16 mouse cellular contexts compared by ENCODE assay signal in the genomic region with DNA sequence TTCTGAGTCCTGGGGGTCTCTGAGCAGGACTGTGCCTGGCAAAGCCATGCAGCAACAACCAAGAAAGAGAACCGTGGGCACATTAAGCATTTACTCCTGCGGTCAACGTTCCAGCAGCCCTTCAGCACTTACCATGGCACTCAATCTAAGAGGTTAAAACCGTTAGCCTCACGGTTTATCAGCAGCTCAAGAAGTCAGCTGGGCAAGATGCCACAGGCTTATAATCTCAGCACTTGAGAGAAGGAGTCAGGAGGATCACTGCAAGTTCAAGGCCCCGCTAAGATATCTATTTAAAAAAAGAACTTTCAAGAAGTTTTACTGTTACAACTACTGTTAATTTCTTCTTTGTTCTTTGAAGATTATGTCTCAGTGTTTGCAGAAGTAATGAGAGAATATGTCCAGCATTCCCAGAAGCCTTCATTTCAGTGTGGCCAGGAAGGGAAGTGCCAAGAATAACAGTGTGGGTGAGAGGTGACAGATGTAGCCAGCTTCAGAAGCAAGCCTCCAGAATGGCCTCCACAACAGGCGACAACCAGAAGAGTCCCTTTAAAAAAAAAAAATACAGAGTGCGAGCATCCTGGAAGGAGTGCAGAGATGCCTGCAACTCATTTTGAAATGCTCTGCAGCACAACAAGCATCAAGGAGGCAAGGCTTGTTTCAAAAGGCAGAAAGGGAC.
A peak's percentile ranks its signal among the peaks of the same experiment; 100 is the strongest.
DNase-seq lines count a peak whose midpoint lies in the region; ATAC-seq and TF ChIP-seq lines count a peak whose summit lies in the region.
"Had no signal": no experiment of that assay in that cellular context is flagged by ENCODE, and none has a peak within 500 bp of the region (broad histone marks: within the 10 kb centered on the region; RNA-seq: fewer than 3 reads in every experiment).

No protein-coding gene starts in this region.

- no peak overlapping the region for H3K9ac ChIP-seq in embryonic facial prominence, embryonic 15.5 days
- no peak overlapping the region for H3K9ac ChIP-seq in kidney, postnatal 0 days (ENCODE audit: low read depth, low read length)
- H3K9ac ChIP-seq in hindbrain, embryonic 12.5 days, result no peak overlapping the region
- no peak overlapping the region for H3K9ac ChIP-seq in forebrain, embryonic 11.5 days (ENCODE audit: low read length)
- H3K9ac ChIP-seq: forebrain, postnatal 0 days; liver, embryonic 13.5 days; stomach, embryonic 15.5 days had no signal

- no peak overlapping the region for H3K4me2 ChIP-seq in embryonic facial prominence, embryonic 15.5 days (replicated peaks)
- no peak overlapping the region for H3K4me2 ChIP-seq in kidney, postnatal 0 days (ENCODE audit: low read length)
- no peak overlapping the region for H3K4me2 ChIP-seq in hindbrain, embryonic 12.5 days (replicated peaks)
- H3K4me2 ChIP-seq in forebrain, embryonic 11.5 days (ENCODE audit: low read depth, low read length, severe bottlenecking), result no peak overlapping the region
- H3K4me2 ChIP-seq: liver, embryonic 13.5 days; stomach, embryonic 15.5 days had no signal

- H3K27me3 ChIP-seq in embryonic facial prominence, embryonic 15.5 days, result no peaks in the 10 kb centered on the region
- no peaks in the 10 kb centered on the region for H3K27me3 ChIP-seq in embryonic facial prominence, embryonic 10.5 days (replicated peaks; ENCODE audit: low read depth, poor library complexity, severe bottlenecking)
- no peaks in the 10 kb centered on the region for H3K27me3 ChIP-seq in kidney, postnatal 0 days (ENCODE audit: insufficient read depth, low read length)
- H3K27me3 ChIP-seq in hindbrain, embryonic 12.5 days, result no peaks in the 10 kb centered on the region
- H3K27me3 ChIP-seq in forebrain, embryonic 11.5 days (ENCODE audit: control insufficient read depth, insufficient read depth, low read length), result no peaks in the 10 kb centered on the region
- H3K27me3 ChIP-seq: liver, embryonic 13.5 days; stomach, embryonic 15.5 days had no signal

- no peak for DNase-seq in embryonic facial prominence, embryonic 10.5 days (ENCODE audit: low spot score)
- DNase-seq in lung, postnatal 10 days, result peak; percentile 69
- no peak for DNase-seq in lung, postnatal 14 days
- peak; percentile 73 for DNase-seq in kidney, postnatal 0 days (ENCODE audit: low spot score)
- no peak for DNase-seq in forebrain, embryonic 11.5 days (ENCODE audit: low spot score)
- no peak for DNase-seq in retina, embryonic 14.5 days (ENCODE audit: low spot score)
- DNase-seq: adrenal gland, postnatal 10 days; cerebellum, postnatal 14 days; forebrain, postnatal 0 days; gastrocnemius, postnatal 36 days; liver, embryonic 13.5 days had no signal

- no peaks in the 10 kb centered on the region for H3K36me3 ChIP-seq in embryonic facial prominence, embryonic 15.5 days
- no peaks in the 10 kb centered on the region for H3K36me3 ChIP-seq in embryonic facial prominence, embryonic 10.5 days (replicated peaks)
- H3K36me3 ChIP-seq in kidney, postnatal 0 days (ENCODE audit: insufficient read depth, low read length), result no peaks in the 10 kb centered on the region
- no peaks in the 10 kb centered on the region for H3K36me3 ChIP-seq in hindbrain, embryonic 12.5 days
- no peaks in the 10 kb centered on the region for H3K36me3 ChIP-seq in forebrain, embryonic 11.5 days (ENCODE audit: control insufficient read depth, insufficient read depth, low read length)
- H3K36me3 ChIP-seq: liver, embryonic 13.5 days; midbrain, embryonic 10.5 days; stomach, embryonic 15.5 days had no signal

- H3K9me3 ChIP-seq in embryonic facial prominence, embryonic 15.5 days (replicated peaks), result no peaks in the 10 kb centered on the region
- H3K9me3 ChIP-seq in embryonic facial prominence, embryonic 10.5 days, result no peaks in the 10 kb centered on the region
- no peaks in the 10 kb centered on the region for H3K9me3 ChIP-seq in kidney, postnatal 0 days (replicated peaks; ENCODE audit: low read length)
- H3K9me3 ChIP-seq in hindbrain, embryonic 12.5 days (replicated peaks), result no peaks in the 10 kb centered on the region
- no peaks in the 10 kb centered on the region for H3K9me3 ChIP-seq in forebrain, embryonic 11.5 days (ENCODE audit: control insufficient read depth, low read length)
- H3K9me3 ChIP-seq: liver, embryonic 13.5 days; midbrain, embryonic 10.5 days; stomach, embryonic 15.5 days had no signal

- no peak for ATAC-seq in embryonic facial prominence, embryonic 15.5 days (ENCODE audit: insufficient number of reproducible peaks, low FRiP score, low TSS enrichment, low read depth)
- no peak for ATAC-seq in kidney, postnatal 0 days (replicated peaks; ENCODE audit: low FRiP score, low read depth)
- no peak for ATAC-seq in hindbrain, embryonic 12.5 days (ENCODE audit: low FRiP score)
- ATAC-seq in forebrain, embryonic 11.5 days (replicated peaks; ENCODE audit: low FRiP score), result no peak
- ATAC-seq: forebrain, postnatal 0 days had no signal

- H3K27ac ChIP-seq in embryonic facial prominence, embryonic 15.5 days (replicated peaks), result 0 out of 2 replicates have a peak overlapping the region, but pooled peaks have one; percentile 53
- H3K27ac ChIP-seq in embryonic facial prominence, embryonic 10.5 days (replicated peaks), result no peak overlapping the region
- H3K27ac ChIP-seq in kidney, postnatal 0 days, result no peak overlapping the region
- H3K27ac ChIP-seq in hindbrain, embryonic 12.5 days, result no peak overlapping the region
- H3K27ac ChIP-seq in forebrain, embryonic 11.5 days (ENCODE audit: low read depth, low read length), result no peak overlapping the region
- H3K27ac ChIP-seq: liver, embryonic 13.5 days; midbrain, embryonic 10.5 days; stomach, embryonic 15.5 days had no signal

- H3K4me3 ChIP-seq in embryonic facial prominence, embryonic 15.5 days (replicated peaks), result no peak overlapping the region
- no peak overlapping the region for H3K4me3 ChIP-seq in embryonic facial prominence, embryonic 10.5 days
- no peak overlapping the region for H3K4me3 ChIP-seq in kidney, postnatal 0 days (replicated peaks; ENCODE audit: low read depth, low read length)
- H3K4me3 ChIP-seq in hindbrain, embryonic 12.5 days, result no peak overlapping the region
- H3K4me3 ChIP-seq in forebrain, embryonic 11.5 days (ENCODE audit: low read depth, low read length), result no peak overlapping the region
- H3K4me3 ChIP-seq: liver, embryonic 13.5 days; midbrain, embryonic 10.5 days; myocyte; stomach, embryonic 15.5 days had no signal

- no peak for TF ChIP-seq CTCF in kidney, postnatal 0 days (IDR thresholded peaks at IDR 0.05; ENCODE audit: low read depth)

- H3K4me1 ChIP-seq in embryonic facial prominence, embryonic 15.5 days, result peaks cover 8% of the 10 kb centered on the region
- H3K4me1 ChIP-seq in embryonic facial prominence, embryonic 10.5 days, result peaks cover 25% of the 10 kb centered on the region
- no peaks in the 10 kb centered on the region for H3K4me1 ChIP-seq in kidney, postnatal 0 days (replicated peaks; ENCODE audit: insufficient read depth, low read length)
- H3K4me1 ChIP-seq in hindbrain, embryonic 12.5 days, result peaks cover 3% of the 10 kb centered on the region
- H3K4me1 ChIP-seq in forebrain, embryonic 11.5 days (replicated peaks; ENCODE audit: control insufficient read depth, insufficient read depth, low read length), result no peaks in the 10 kb centered on the region
- H3K4me1 ChIP-seq: liver, embryonic 13.5 days; stomach, embryonic 15.5 days had no signal

- WGBS in embryonic facial prominence, embryonic 15.5 days, result 66% methylated on average over 8 of the region's 8 CpGs
- WGBS in embryonic facial prominence, embryonic 10.5 days, result 79% methylated on average over 8 of the region's 8 CpGs
- 50% methylated on average over 8 of the region's 8 CpGs for WGBS in kidney, postnatal 0 days
- 81% methylated on average over 8 of the region's 8 CpGs for WGBS in hindbrain, embryonic 12.5 days
- 83% methylated on average over 8 of the region's 8 CpGs for WGBS in forebrain, embryonic 11.5 days

Comparison
In these comparisons a context has a peak if more than half of its experiments do, and no peak if none do; other contexts are left out.
1. DNase-seq: peak in lung, postnatal 10 days (single experiment) and kidney, postnatal 0 days (single experiment); none in embryonic facial prominence, embryonic 10.5 days (single experiment), lung, postnatal 14 days (single experiment), forebrain, embryonic 11.5 days (single experiment) and retina, embryonic 14.5 days (single experiment).